Mouse (Mus musculus): Measurements from ENCODE around the gene Spc25.

DNA sequence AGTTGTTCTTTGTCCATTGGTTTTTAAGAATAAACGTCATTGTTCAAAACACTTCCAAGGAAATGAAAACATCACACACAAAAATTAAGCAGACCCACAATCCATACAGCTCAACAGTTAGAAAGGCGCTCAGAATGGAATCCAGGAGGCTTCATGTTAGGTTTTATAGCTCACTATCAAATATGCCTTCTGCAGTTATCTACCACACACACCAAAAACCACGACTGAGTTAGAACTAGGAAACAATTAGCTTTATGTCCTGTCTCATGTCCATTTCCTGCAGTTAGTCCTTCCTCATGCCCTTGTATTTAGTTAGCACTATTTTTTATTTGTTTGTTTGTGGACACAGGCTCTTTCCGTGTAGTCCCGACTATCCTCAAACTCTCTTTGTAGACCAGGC, 14.9 kb downstream of the Spc25 start:
- peak; percentile 31; the same call in 1 of the 2 replicates for TF ChIP-seq TCF12 (IDR thresholded peaks at IDR 0.05; ENCODE audit: low read depth, low read length)
- no peak for TF ChIP-seq POLR2A (IDR thresholded peaks at IDR 0.05; ENCODE audit: control insufficient read depth in 1 of 2, insufficient read depth in 1 of 2, low read depth in 1 of 2, low read length in 2 of 2, poor library complexity in 1 of 2)
- TF ChIP-seq ETS1 (IDR thresholded peaks at IDR 0.05; ENCODE audit: low read depth, low read length) = no peak
- TF ChIP-seq JUND (IDR thresholded peaks at IDR 0.05; ENCODE audit: low read depth, low read length) = no peak
- TF ChIP-seq CTCF (IDR thresholded peaks at IDR 0.05 in 2 of 3, conservative IDR thresholded peaks at IDR 0.05 in 1 of 3; ENCODE audit: control insufficient read depth in 1 of 3, insufficient read depth in 1 of 3, low read depth in 2 of 3, low read length in 3 of 3, poor library complexity in 1 of 3, severe bottlenecking in 1 of 3) = no peak
- 0 out of 2 replicates have a peak, but pooled peaks have one; percentile 10 for TF ChIP-seq TAL1 (IDR thresholded peaks at IDR 0.05; ENCODE audit: low read length)
- TF ChIP-seq EP300 (IDR thresholded peaks at IDR 0.05; ENCODE audit: low read depth in 1 of 2, low read length in 2 of 2) = peak in 1 of 2 experiments; percentile 57; a peak in 2 of 4 replicates
- TF ChIP-seq GATA1 (IDR thresholded peaks at IDR 0.05; ENCODE audit: low read depth, low read length) = peak; percentile 43
- no peak for TF ChIP-seq ZNF384 (IDR thresholded peaks at IDR 0.05; ENCODE audit: low read depth, low read length)
- no peak for TF ChIP-seq USF1 (IDR thresholded peaks at IDR 0.05; ENCODE audit: low read depth, low read length)

Measured in MEL (cell line).